Mouse (Mus musculus) gonadal fat pad, adult 2 months (tissue): Measurements from ENCODE around the gene Pgrmc2. TPM values are rescaled to one million over a fixed set of nuclear protein-coding genes. Genes with fewer than 3 reads are reported as not detected.

Experiments used
- DNase-seq: peaks from one replicate; pipeline ENCODE4 v3.0.0-alpha.2; 2012; ENCODE audit warnings: low read depth
- polyA plus RNA-seq: library from polyadenylated mRNA; depleted of rRNA; stranded (reverse); fragments of >200 nt; gene quantifications from 2 replicates; pipeline ENCODE4 v1.2.3, GENCODE M21; 2012

Gene Pgrmc2
- polyA plus RNA-seq, 1 experiment: 19.9 TPM

DNA sequence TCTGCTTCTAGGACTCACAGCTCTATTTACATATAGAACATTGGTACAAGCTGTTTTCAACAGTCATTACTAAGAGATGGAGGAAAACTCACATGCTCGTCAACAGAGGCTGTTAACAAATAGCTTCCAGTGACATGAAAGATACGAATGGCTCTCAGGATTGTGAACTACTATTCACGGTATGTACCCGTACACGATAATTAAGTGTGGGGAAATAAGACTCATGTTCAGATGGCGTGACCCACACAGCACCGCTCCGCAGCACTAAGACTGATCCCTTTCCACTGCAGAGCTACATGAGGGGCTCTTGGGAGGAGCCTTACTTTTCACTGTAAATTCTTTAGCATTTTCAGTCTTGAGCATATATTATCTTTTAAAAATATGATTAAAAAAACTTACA, 7.5 kb downstream of the Pgrmc2 start:
- DNase-seq: no peak

- no peak for DNase-seq
Observed at GRCm38 (mm10) chr3:41070519-41070918, 12.3 kb downstream of the Pgrmc2 start.

DNA sequence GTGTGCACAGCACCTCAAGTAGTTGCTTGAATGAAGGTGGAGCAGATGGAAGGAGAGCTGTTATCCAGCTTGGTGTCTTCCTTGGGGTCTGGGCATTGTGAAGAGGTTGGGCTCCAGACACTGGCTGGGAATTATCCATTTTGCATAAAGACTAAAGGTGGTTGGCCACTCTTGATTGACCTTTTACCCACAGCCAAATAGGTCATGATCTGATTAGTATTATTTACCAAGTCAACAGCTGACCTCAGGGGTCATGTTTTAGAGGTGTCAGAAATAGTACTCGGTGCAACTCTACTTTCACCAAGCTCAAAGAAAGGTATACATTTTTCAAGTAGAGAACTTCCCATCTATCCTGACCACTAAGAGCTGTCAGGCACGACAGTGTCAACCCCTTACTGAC, 17.5 kb downstream of the Pgrmc2 start:
- no peak for DNase-seq

GRCm38 (mm10) chr3:41062758-41063157, 20.1 kb downstream of the Pgrmc2 start:
- DNase-seq: no peak

DNA sequence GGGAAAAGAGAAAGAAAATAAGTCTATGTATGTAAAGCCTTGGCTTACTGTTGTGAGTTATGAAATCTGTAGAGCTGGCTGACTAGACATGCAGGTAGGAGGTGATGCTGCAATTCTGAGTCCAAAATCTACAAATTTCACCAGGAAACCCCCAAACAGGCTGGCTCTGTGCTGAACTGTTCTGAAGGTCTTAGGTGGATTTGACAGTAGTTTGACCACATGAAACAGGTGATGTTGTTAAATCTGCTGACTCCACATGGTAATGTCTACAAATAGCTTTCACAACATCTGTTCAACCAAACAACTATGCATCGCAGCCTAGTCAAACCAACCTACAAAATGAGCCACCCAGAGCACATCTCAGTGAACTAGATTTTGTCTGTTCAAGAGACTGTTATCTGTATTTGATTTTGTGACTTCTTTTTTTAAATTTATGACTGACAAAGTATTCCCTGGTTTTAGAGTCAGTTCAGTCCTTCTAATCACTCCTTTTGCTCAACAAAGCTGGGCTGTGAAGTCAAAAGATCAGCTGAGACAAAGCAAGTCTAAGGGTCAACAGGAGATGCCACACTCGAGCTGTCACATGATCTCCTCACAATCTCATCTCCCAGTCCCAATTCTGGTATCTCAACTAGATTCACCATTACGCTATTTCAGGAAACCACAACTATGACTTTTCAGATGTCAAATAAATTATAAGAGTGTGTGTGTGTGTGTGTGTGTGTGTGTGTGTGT, 20.8 kb downstream of the Pgrmc2 start:
- no peak for DNase-seq

DNA sequence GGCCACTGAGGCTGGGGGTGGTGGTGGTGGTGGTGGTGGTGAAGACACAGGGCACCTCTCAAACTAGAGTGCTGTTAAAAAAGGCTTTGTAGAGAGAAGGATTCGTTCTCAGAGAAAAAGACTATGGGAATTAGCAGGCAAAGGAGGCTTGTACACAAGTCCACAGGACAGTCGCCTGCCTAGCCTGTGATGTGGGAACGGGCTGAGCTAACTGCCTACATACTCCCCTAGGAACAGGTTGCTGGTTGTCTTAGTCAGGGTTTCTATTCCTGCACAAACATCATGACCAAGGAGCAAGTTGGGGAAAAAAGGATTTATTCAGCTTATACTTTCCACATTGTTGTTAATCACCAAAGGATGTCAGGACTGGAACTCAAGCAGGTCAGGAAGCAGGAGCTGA, 23.6 kb downstream of the Pgrmc2 start:
- DNase-seq: no peak

GRCm38 (mm10) chr3:41058395-41058794, 24.5 kb downstream of the Pgrmc2 start:
- DNase-seq: no peak

- DNase-seq: peak; percentile 75
Observed at GRCm38 (mm10) chr3:41053334-41053733, 29.5 kb downstream of the Pgrmc2 start.

GRCm38 (mm10) chr3:41047838-41048237, 35.0 kb downstream of the Pgrmc2 start:
- no peak for DNase-seq

DNA sequence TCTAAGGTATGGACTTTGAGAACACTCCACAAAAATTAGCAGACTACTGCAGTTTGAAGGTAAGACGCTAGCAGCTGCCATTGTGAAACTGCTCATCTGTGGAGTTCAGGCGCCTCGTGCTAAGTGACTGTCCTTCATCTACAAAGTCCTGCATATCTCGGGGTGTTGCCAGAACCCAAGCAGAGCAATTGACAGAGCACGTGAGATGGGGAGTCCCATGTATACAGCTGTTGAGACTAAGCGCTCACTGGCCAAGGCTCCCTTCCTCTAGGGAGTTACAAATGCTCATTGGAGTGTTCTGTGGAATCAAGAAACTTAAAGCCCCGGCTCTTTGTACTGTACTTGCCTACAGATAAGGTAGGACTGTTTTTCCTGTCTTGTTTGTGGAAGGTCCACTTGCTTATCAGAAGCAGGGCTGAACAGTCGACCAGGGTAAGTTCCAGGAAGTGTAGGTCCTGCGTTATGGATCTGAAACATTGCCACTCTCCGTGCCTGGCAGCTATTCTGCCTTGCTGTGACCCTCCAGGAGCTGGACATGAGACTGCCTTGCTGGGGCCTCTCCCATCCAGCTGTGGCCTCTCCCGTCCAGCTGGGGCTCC, 39.0 kb downstream of the Pgrmc2 start:
- no peak for DNase-seq

GRCm38 (mm10) chr3:41042195-41042938, 40.5 kb downstream of the Pgrmc2 start:
- no peak for DNase-seq

GRCm38 (mm10) chr3:41041241-41041640, 41.6 kb downstream of the Pgrmc2 start:
- DNase-seq: no peak

GRCm38 (mm10) chr3:41038297-41038916, 44.4 kb downstream of the Pgrmc2 start:
- no peak for DNase-seq

GRCm38 (mm10) chr3:41031286-41032210, 51.3 kb downstream of the Pgrmc2 start:
- no peak for DNase-seq

DNA sequence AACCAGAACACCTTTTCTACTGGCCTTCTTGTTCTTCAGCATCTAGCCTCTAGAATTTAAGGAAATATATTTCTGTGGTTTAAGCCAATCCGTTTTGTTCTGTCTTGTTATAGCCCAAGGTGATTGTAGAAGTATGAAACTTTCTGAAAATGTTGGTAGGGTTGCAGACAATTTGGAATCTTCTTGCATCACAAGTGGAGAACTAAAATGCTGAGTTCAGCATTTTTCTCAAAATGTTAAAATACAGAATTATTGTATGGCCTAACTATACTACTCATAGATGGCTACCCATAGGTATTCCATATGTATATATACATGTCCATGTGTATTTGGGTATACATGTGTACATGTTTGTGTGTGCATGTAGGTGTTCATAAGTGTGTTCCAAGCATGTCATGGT, 52.1 kb downstream of the Pgrmc2 start:
- DNase-seq: no peak

DNA sequence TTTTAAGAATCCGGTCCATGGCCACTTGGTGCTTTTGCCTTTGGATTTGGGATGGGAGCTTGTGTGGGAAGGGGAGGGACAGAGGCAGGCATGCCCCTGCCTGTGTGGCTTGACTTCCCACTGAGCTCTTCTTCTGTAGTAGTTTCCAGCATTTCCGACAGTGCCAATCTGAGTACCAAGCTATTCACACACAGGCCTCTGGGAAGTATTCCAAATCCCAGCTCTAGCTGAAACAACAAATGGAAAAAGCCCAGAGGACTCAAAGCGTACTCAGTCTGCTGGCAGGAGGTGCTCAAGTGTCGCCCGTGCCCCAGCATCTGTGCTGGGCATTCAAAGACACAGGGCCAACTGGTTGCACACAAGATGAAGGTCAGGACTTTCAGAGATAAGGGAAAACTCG, 60.9 kb downstream of the Pgrmc2 start:
- peak; percentile 37 for DNase-seq

- peak; percentile 70 for DNase-seq
Observed at GRCm38 (mm10) chr3:41020687-41021086, 62.2 kb downstream of the Pgrmc2 start.

DNA sequence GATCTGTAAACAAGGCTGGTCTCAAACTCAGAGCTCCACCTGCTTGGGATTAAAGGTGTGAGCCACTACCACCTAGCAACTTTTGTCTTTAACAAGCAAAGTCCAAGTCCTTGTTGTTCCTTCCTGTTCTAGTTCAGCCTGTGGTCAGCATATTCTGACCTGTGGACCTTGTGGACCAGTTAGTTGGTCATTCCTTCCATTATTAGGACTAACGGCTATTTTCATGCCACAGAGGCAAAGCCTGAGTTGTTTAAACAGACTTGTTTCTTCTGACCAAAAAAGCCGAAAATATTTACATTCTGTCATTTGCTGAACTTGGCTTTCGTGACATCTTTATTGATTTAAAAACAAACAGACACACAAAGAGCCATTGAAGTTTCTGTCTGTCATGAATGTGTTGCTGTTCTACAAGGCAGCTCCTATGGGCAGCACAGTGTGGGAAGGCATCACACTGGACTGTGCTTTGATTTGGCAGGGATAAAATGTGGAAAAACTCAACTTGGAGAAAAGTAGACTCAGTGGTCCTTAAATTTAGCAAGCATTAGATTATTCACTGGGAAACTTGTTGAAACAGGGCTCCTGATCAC, 64.7 kb downstream of the Pgrmc2 start:
- DNase-seq: no peak
